Mouse (Mus musculus) cerebellum, adult 2 months (tissue): ENCODE results near the gene Pecam1.

Experiments used
- CTCF ChIP-seq: fragments of 200-500 bp; IDR thresholded peaks from 2 replicates; pipeline ENCODE4 v1.5.1; 2011; ENCODE audit warnings: low read depth, mild to moderate bottlenecking, control low read depth, low read length, moderate library complexity, borderline replicate concordance; ENCODE audit not compliant: insufficient read depth
- POLR2A ChIP-seq: fragments of 200-500 bp; IDR thresholded peaks from 2 replicates; pipeline ENCODE4 v1.6.1; 2011; ENCODE audit warnings: low read length, control low read depth, borderline replicate concordance; ENCODE audit not compliant: insufficient read depth

GRCm38 (mm10) chr11:106744949-106745348 is 5.5 kb downstream of the Pecam1 start:
- TF ChIP-seq POLR2A: no peak
- TF ChIP-seq CTCF: no peak
